Mouse (Mus musculus): Measurements from ENCODE around the gene Btn1a1.

- no peak for TF ChIP-seq POLR2A (IDR thresholded peaks at IDR 0.05; ENCODE audit: borderline replicate concordance, extremely low read depth, insufficient read depth, insufficient read length, poor library complexity, severe bottlenecking)
- no peak for TF ChIP-seq CTCF (IDR thresholded peaks at IDR 0.05; ENCODE audit: borderline replicate concordance, extremely low read depth, insufficient read depth, insufficient read length)
Measured at GRCm38 (mm10) chr13:23485271-23485670, 19.6 kb upstream of the Btn1a1 start.
